Mouse (Mus musculus) heart, adult 2 months (tissue): Measurements from ENCODE around the gene Zfp68.
"Not testable (repeated sequence)": the region's sequence is repeated elsewhere in the genome, so short reads cannot be mapped to it uniquely, and the experiment has no call there.

ENCODE experiments used
- CTCF ChIP-seq: fragments of 200-600 bp; IDR thresholded peaks from 2 replicates; pipeline ENCODE4 v1.8.1; 2022; ENCODE audit warnings: antibody characterized with exemption, mild to moderate bottlenecking, moderate library complexity
- EP300 ChIP-seq: fragments of 200-500 bp; IDR thresholded peaks from 2 replicates; pipeline ENCODE4 v1.6.1; 2011; ENCODE audit warnings: low read depth, low read length, control low read depth; ENCODE audit not compliant: insufficient read depth
- POLR2A ChIP-seq: fragments of 200-500 bp; IDR thresholded peaks from 2 replicates; pipeline ENCODE4 v1.6.1; 2011; ENCODE audit warnings: mild to moderate bottlenecking, low read depth, low read length, control low read depth; ENCODE audit not compliant: insufficient read depth

GRCm38 (mm10) chr5:138564612-138565011 is 54.9 kb downstream of the Zfp68 start, which contains the start of gene 1700123K08Rik:
- not testable (repeated sequence) for TF ChIP-seq CTCF, EP300, POLR2A
